Mouse (Mus musculus): ENCODE measurements around the gene Pnck. TPM values are rescaled to one million over a fixed set of nuclear protein-coding genes. Genes with fewer than 3 reads are reported as not detected.

The Pnck gene
- total and polyA plus RNA-seq, 3 experiments, result 0.11 TPM; not detected in 2

DNA sequence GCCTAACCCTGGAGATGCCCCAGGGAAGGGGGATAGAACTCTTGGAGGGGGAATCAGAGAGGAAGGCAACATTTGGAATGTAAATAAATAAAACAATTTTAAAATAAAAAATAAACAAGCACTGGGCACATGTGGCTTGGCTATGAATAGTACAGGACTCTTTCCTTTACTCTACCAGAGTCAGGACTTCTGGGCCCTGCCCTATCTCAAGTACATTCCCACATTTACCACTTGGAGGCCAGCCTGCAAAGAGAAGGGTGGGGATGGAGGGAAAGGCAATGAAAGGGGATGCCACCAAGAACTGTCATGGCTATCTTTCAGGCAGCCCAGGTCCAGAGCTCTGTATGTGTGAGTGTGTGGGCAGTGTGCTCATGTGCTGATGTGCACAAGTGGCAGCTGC lies 40.5 kb downstream of the Pnck start:
- H3K36me3 ChIP-seq (ENCODE audit: control insufficient read depth in 1 of 2, insufficient read depth in 2 of 2, low read length in 2 of 2), result no peaks in the 10 kb centered on the region
- H3K79me2 ChIP-seq (ENCODE audit: control insufficient read depth, insufficient read depth, low read length, poor library complexity), result no peaks in the 10 kb centered on the region
- DNase-seq (ENCODE audit: low read depth, low spot score), result no peak
- TF ChIP-seq POLR2AphosphoS5 (IDR thresholded peaks at IDR 0.05; ENCODE audit: borderline replicate concordance, low read depth, low read length), result no peak
- no peak for TF ChIP-seq ZKSCAN1 (IDR thresholded peaks at IDR 0.05; ENCODE audit: low read depth, low read length)
- TF ChIP-seq MYC (IDR thresholded peaks at IDR 0.05; ENCODE audit: low read depth, low read length), result no peak
- no peak overlapping the region for H3K27ac ChIP-seq (ENCODE audit: control insufficient read depth, low read depth, low read length)
- peaks cover 1 to 2% of the 10 kb centered on the region in 2 experiments; a peak in 3 of 4 replicates for H3K27me3 ChIP-seq (ENCODE audit: control insufficient read depth in 1 of 2, insufficient read depth in 2 of 2, low read length in 2 of 2)
- H3K9ac ChIP-seq (ENCODE audit: control insufficient read depth, low read depth, low read length, poor library complexity, severe bottlenecking), result no peak overlapping the region
- H3K4me1 ChIP-seq (ENCODE audit: control insufficient read depth in 1 of 2, insufficient read depth in 2 of 2, low read length in 2 of 2), result no peaks in the 10 kb centered on the region
- no peaks in the 10 kb centered on the region for H3K9me3 ChIP-seq (replicated peaks; ENCODE audit: insufficient read depth, low read length)
- no peak overlapping the region for H3K4me3 ChIP-seq (ENCODE audit: control insufficient read depth in 1 of 2, insufficient read depth in 1 of 2, low read depth in 2 of 2, low read length in 2 of 2)

GRCm38 (mm10) chrX:73615876-73616275 lies 44.0 kb downstream of the Pnck start:
- H3K79me2 ChIP-seq (ENCODE audit: control insufficient read depth, insufficient read depth, low read length, poor library complexity), result no peaks in the 10 kb centered on the region
- no peaks in the 10 kb centered on the region for H3K36me3 ChIP-seq (ENCODE audit: control insufficient read depth in 1 of 2, insufficient read depth in 2 of 2, low read length in 2 of 2)
- no peaks in the 10 kb centered on the region for H3K9me3 ChIP-seq (replicated peaks; ENCODE audit: insufficient read depth, low read length)
- no peak for TF ChIP-seq NRF1 (IDR thresholded peaks at IDR 0.05; ENCODE audit: insufficient read depth, low read depth, low read length, poor library complexity, severe bottlenecking)
- no peak for TF ChIP-seq NELFE (IDR thresholded peaks at IDR 0.05; ENCODE audit: low read depth, low read length)
- no peak for TF ChIP-seq CTCF (IDR thresholded peaks at IDR 0.05 in 2 of 3, conservative IDR thresholded peaks at IDR 0.05 in 1 of 3; ENCODE audit: control insufficient read depth in 1 of 3, insufficient read depth in 1 of 3, low read depth in 2 of 3, low read length in 3 of 3, poor library complexity in 1 of 3, severe bottlenecking in 1 of 3)
- no peak for TF ChIP-seq ZC3H11A (IDR thresholded peaks at IDR 0.05; ENCODE audit: low read depth, low read length)
- no peaks in the 10 kb centered on the region for H3K4me1 ChIP-seq (ENCODE audit: control insufficient read depth in 1 of 2, insufficient read depth in 2 of 2, low read length in 2 of 2)
- no peaks in the 10 kb centered on the region; a peak in 2 of 4 replicates for H3K27me3 ChIP-seq (ENCODE audit: control insufficient read depth in 1 of 2, insufficient read depth in 2 of 2, low read length in 2 of 2)
- H3K4me3 ChIP-seq (ENCODE audit: control insufficient read depth in 1 of 2, insufficient read depth in 1 of 2, low read depth in 2 of 2, low read length in 2 of 2), result no peak overlapping the region
- no peak overlapping the region for H3K27ac ChIP-seq (ENCODE audit: control insufficient read depth, low read depth, low read length)
- DNase-seq (ENCODE audit: low read depth, low spot score), result no peak
- H3K9ac ChIP-seq (ENCODE audit: control insufficient read depth, low read depth, low read length, poor library complexity, severe bottlenecking), result no peak overlapping the region

- Histone ChIP-seq H3K36me3 (ENCODE audit: control insufficient read depth in 1 of 2, insufficient read depth in 2 of 2, low read length in 2 of 2) (no peaks in the 10 kb centered on the region), H3K27me3 (ENCODE audit: control insufficient read depth in 1 of 2, insufficient read depth in 2 of 2, low read length in 2 of 2) (peaks cover 0 to 1% of the 10 kb centered on the region in 2 experiments; a peak in 2 of 4 replicates), H3K4me3 (ENCODE audit: control insufficient read depth in 1 of 2, insufficient read depth in 1 of 2, low read depth in 2 of 2, low read length in 2 of 2) (no peak overlapping the region), H3K9ac (ENCODE audit: control insufficient read depth, low read depth, low read length, poor library complexity, severe bottlenecking) (no peak overlapping the region), H3K27ac (ENCODE audit: control insufficient read depth, low read depth, low read length) (no peak overlapping the region), H3K79me2 (ENCODE audit: control insufficient read depth, insufficient read depth, low read length, poor library complexity) (no peaks in the 10 kb centered on the region), H3K9me3 (replicated peaks; ENCODE audit: insufficient read depth, low read length) (no peaks in the 10 kb centered on the region), H3K4me1 (ENCODE audit: control insufficient read depth in 1 of 2, insufficient read depth in 2 of 2, low read length in 2 of 2) (no peaks in the 10 kb centered on the region)
- TF ChIP-seq POLR2AphosphoS5 (IDR thresholded peaks at IDR 0.05; ENCODE audit: borderline replicate concordance, low read depth, low read length) (no peak), CTCF (IDR thresholded peaks at IDR 0.05 in 2 of 3, conservative IDR thresholded peaks at IDR 0.05 in 1 of 3; ENCODE audit: control insufficient read depth in 1 of 3, insufficient read depth in 1 of 3, low read depth in 2 of 3, low read length in 3 of 3, poor library complexity in 1 of 3, severe bottlenecking in 1 of 3) (no peak), TCF12 (IDR thresholded peaks at IDR 0.05; ENCODE audit: low read depth, low read length) (no peak), UBTF (IDR thresholded peaks at IDR 0.05; ENCODE audit: borderline replicate concordance, insufficient read depth, low read depth, low read length) (no peak)
- no peak for DNase-seq (ENCODE audit: low read depth, low spot score)
These were observed 46.3 kb downstream of the Pnck start for GRCm38 (mm10) chrX:73613665-73614064.

Other genes starting within 250 kb of the Pnck start
- not detected in 2 replicates for gene Zfp92, start 249.0 kb downstream of the Pnck start, total RNA-seq (2012; rRNA removed)
- not detected for gene Zfp92, start 249.0 kb downstream of the Pnck start, polyA plus RNA-seq (2012; ENCODE audit: insufficient read depth in 1 of 2, insufficient read length in 2 of 2, low read depth in 1 of 2, low replicate concordance in 2 of 2, missing spikeins in 1 of 2)
- gene Trex2, start 224.8 kb downstream of the Pnck start, total RNA-seq (2012; rRNA removed), result not detected in 2 replicates
- gene Trex2, start 224.8 kb downstream of the Pnck start, polyA plus RNA-seq (2012; ENCODE audit: insufficient read depth in 1 of 2, insufficient read length in 2 of 2, low read depth in 1 of 2, low replicate concordance in 2 of 2, missing spikeins in 1 of 2), result not detected
- 19.7 and 24.0 TPM in 2 replicates for gene Haus7, start 201.1 kb downstream of the Pnck start, total RNA-seq (2012; rRNA removed)
- 10 to 100 TPM in 1 of 2 experiments, not detected in 1; 27.9 TPM for gene Haus7, start 201.1 kb downstream of the Pnck start, polyA plus RNA-seq (2012; ENCODE audit: insufficient read depth in 1 of 2, insufficient read length in 2 of 2, low read depth in 1 of 2, low replicate concordance in 2 of 2, missing spikeins in 1 of 2)
- not detected in 2 replicates for gene Bgn, start 176.5 kb downstream of the Pnck start, total RNA-seq (2012; rRNA removed)
- not detected for gene Bgn, start 176.5 kb downstream of the Pnck start, polyA plus RNA-seq (2012; ENCODE audit: insufficient read depth in 1 of 2, insufficient read length in 2 of 2, low read depth in 1 of 2, low replicate concordance in 2 of 2, missing spikeins in 1 of 2)
- gene Atp2b3, start 157.0 kb downstream of the Pnck start, total RNA-seq (2012; rRNA removed), result not detected in 2 replicates
- gene Atp2b3, start 157.0 kb downstream of the Pnck start, polyA plus RNA-seq (2012; ENCODE audit: insufficient read depth in 1 of 2, insufficient read length in 2 of 2, low read depth in 1 of 2, low replicate concordance in 2 of 2, missing spikeins in 1 of 2), result not detected
- 3.4 and 4.7 TPM in 2 replicates for gene Dusp9, start 20.7 kb downstream of the Pnck start, total RNA-seq (2012; rRNA removed)
- gene Dusp9, start 20.7 kb downstream of the Pnck start, polyA plus RNA-seq (2012; ENCODE audit: insufficient read depth in 1 of 2, insufficient read length in 2 of 2, low read depth in 1 of 2, low replicate concordance in 2 of 2, missing spikeins in 1 of 2), result 1 to 10 TPM in 1 of 2 experiments, not detected in 1; 5.2 TPM
- gene Slc6a8, start 13.0 kb upstream of the Pnck start, total RNA-seq (2012; rRNA removed), result 4.9 and 5.4 TPM in 2 replicates
- 10 to 100 TPM in 1 of 2 experiments, not detected in 1; 11.9 TPM for gene Slc6a8, start 13.0 kb upstream of the Pnck start, polyA plus RNA-seq (2012; ENCODE audit: insufficient read depth in 1 of 2, insufficient read length in 2 of 2, low read depth in 1 of 2, low replicate concordance in 2 of 2, missing spikeins in 1 of 2)
- 156 and 164 TPM in 2 replicates for gene Bcap31, start 56.1 kb upstream of the Pnck start, total RNA-seq (2012; rRNA removed)
- 100 to 1,000 TPM in 1 of 2 experiments, not detected in 1; 214 TPM for gene Bcap31, start 56.1 kb upstream of the Pnck start, polyA plus RNA-seq (2012; ENCODE audit: insufficient read depth in 1 of 2, insufficient read length in 2 of 2, low read depth in 1 of 2, low replicate concordance in 2 of 2, missing spikeins in 1 of 2)
- gene Abcd1, start 56.5 kb upstream of the Pnck start, total RNA-seq (2012; rRNA removed), result 4.8 and 5.4 TPM in 2 replicates
- 10 to 100 TPM in 1 of 2 experiments, not detected in 1; 17.3 TPM for gene Abcd1, start 56.5 kb upstream of the Pnck start, polyA plus RNA-seq (2012; ENCODE audit: insufficient read depth in 1 of 2, insufficient read length in 2 of 2, low read depth in 1 of 2, low replicate concordance in 2 of 2, missing spikeins in 1 of 2)
- not detected in 2 replicates for gene Plxnb3, start 97.0 kb upstream of the Pnck start, total RNA-seq (2012; rRNA removed)
- gene Plxnb3, start 97.0 kb upstream of the Pnck start, polyA plus RNA-seq (2012; ENCODE audit: insufficient read depth in 1 of 2, insufficient read length in 2 of 2, low read depth in 1 of 2, low replicate concordance in 2 of 2, missing spikeins in 1 of 2), result under 1 TPM in 1 of 2 experiments, not detected in 1; 0.10 TPM
- gene Srpk3, start 114.3 kb upstream of the Pnck start, total RNA-seq (2012; rRNA removed), result 0.20 and 0.31 TPM in 2 replicates
- under 1 TPM in 1 of 2 experiments, not detected in 1; 0.17 TPM for gene Srpk3, start 114.3 kb upstream of the Pnck start, polyA plus RNA-seq (2012; ENCODE audit: insufficient read depth in 1 of 2, insufficient read length in 2 of 2, low read depth in 1 of 2, low replicate concordance in 2 of 2, missing spikeins in 1 of 2)
- gene Idh3g, start 126.8 kb upstream of the Pnck start, total RNA-seq (2012; rRNA removed), result 232 and 248 TPM in 2 replicates
- gene Idh3g, start 126.8 kb upstream of the Pnck start, polyA plus RNA-seq (2012; ENCODE audit: insufficient read depth in 1 of 2, insufficient read length in 2 of 2, low read depth in 1 of 2, low replicate concordance in 2 of 2, missing spikeins in 1 of 2), result 100 to 1,000 TPM in 1 of 2 experiments, not detected in 1; 296 TPM
- 256 and 283 TPM in 2 replicates for gene Ssr4, start 126.9 kb upstream of the Pnck start, total RNA-seq (2012; rRNA removed)
- gene Ssr4, start 126.9 kb upstream of the Pnck start, polyA plus RNA-seq (2012; ENCODE audit: insufficient read depth in 1 of 2, insufficient read length in 2 of 2, low read depth in 1 of 2, low replicate concordance in 2 of 2, missing spikeins in 1 of 2), result 100 to 1,000 TPM in 1 of 2 experiments, not detected in 1; 343 TPM
- gene Pdzd4, start 164.9 kb upstream of the Pnck start, total RNA-seq (2012; rRNA removed), result 0.46 and 0.49 TPM in 2 replicates
- 1 to 10 TPM in 1 of 2 experiments, not detected in 1; 2.7 TPM for gene Pdzd4, start 164.9 kb upstream of the Pnck start, polyA plus RNA-seq (2012; ENCODE audit: insufficient read depth in 1 of 2, insufficient read length in 2 of 2, low read depth in 1 of 2, low replicate concordance in 2 of 2, missing spikeins in 1 of 2)
- 0.10 and 0.35 TPM in 2 replicates for gene Avpr2, start 232.0 kb upstream of the Pnck start, total RNA-seq (2012; rRNA removed)
- gene Avpr2, start 232.0 kb upstream of the Pnck start, polyA plus RNA-seq (2012; ENCODE audit: insufficient read depth in 1 of 2, insufficient read length in 2 of 2, low read depth in 1 of 2, low replicate concordance in 2 of 2, missing spikeins in 1 of 2), result under 1 TPM in 1 of 2 experiments, not detected in 1; 0.49 TPM
- 0.52 and 0.73 TPM in 2 replicates for gene L1cam, start 236.0 kb upstream of the Pnck start, total RNA-seq (2012; rRNA removed)
- gene L1cam, start 236.0 kb upstream of the Pnck start, polyA plus RNA-seq (2012; ENCODE audit: insufficient read depth in 1 of 2, insufficient read length in 2 of 2, low read depth in 1 of 2, low replicate concordance in 2 of 2, missing spikeins in 1 of 2), result under 1 TPM in 1 of 2 experiments, not detected in 1; 0.96 TPM

All from MEL (cell line).